Mouse (Mus musculus): ENCODE results near the gene Lclat1.

GRCm38 (mm10) chr17:73062701-73063100 lies 45.1 kb upstream of the Lclat1 start:
- no peak for TF ChIP-seq CTCF (IDR thresholded peaks at IDR 0.05; ENCODE audit: borderline replicate concordance, extremely low read depth, insufficient read depth, insufficient read length)
- TF ChIP-seq POLR2A (IDR thresholded peaks at IDR 0.05; ENCODE audit: borderline replicate concordance, extremely low read depth, insufficient read depth, insufficient read length, poor library complexity, severe bottlenecking): no peak
